10 mouse cellular contexts compared by ENCODE assay signal in the genomic region with DNA sequence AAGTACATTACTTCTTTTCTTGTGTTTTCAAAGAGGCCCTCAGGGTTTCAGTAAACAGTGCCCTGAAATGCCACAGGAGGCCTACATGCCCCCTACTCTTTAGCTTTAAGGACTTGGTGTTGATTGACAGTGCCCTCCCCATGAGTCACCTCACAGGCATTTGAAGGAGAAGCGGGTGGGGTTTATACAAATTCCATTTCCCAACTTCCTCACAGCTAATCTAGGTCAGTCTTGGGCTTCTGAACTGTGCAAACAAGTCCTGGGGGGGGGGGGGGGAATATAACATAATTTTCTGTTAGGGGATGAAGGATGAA. TPM values are rescaled to one million over a fixed set of nuclear protein-coding genes. Genes with fewer than 3 reads are reported as not detected.
DNase-seq lines count a peak whose midpoint lies in the region; ATAC-seq and TF ChIP-seq lines count a peak whose summit lies in the region.
"Had no signal": no experiment of that assay in that cellular context is flagged by ENCODE, and none has a peak within 500 bp of the region (broad histone marks: within the 10 kb centered on the region; RNA-seq: fewer than 3 reads in every experiment).

No protein-coding gene starts in this region.

- no peak for TF ChIP-seq POLR2A in liver, adult 2 months (IDR thresholded peaks at IDR 0.05; ENCODE audit: extremely low read depth, insufficient read depth, low read length)
- TF ChIP-seq POLR2A in thymus, adult 2 months (IDR thresholded peaks at IDR 0.05; ENCODE audit: control insufficient read depth, extremely low read depth, insufficient read depth, low read length, poor library complexity), result no peak

- no peaks in the 10 kb centered on the region for H3K9me3 ChIP-seq in liver, embryonic 11.5 days (ENCODE audit: control insufficient read depth, low read length)
- H3K9me3 ChIP-seq in embryonic facial prominence, embryonic 14.5 days (ENCODE audit: control insufficient read depth, low read length), result no peaks in the 10 kb centered on the region
- H3K9me3 ChIP-seq: heart, embryonic 13.5 days; liver, embryonic 13.5 days had no signal

- no peak for ATAC-seq in liver, embryonic 11.5 days (replicated peaks; ENCODE audit: low FRiP score)
- ATAC-seq in embryonic facial prominence, embryonic 14.5 days (ENCODE audit: low read depth), result peak; percentile 15; the same call in 1 of the 2 replicates
- ATAC-seq in megakaryocyte, adult 5-6 weeks (ENCODE audit: poor library complexity, severe bottlenecking), result peak; percentile 54
- no peak for ATAC-seq in CD4-positive, CD25-positive, alpha-beta regulatory T cell, adult 4 months

- H3K27ac ChIP-seq in liver, adult 2 months (replicated peaks; ENCODE audit: insufficient read depth, low read depth, low read length), result 0 out of 2 replicates have a peak overlapping the region, but pooled peaks have one; percentile 16
- no peak overlapping the region for H3K27ac ChIP-seq in liver, embryonic 11.5 days (ENCODE audit: low read depth, low read length)
- no peak overlapping the region for H3K27ac ChIP-seq in embryonic facial prominence, embryonic 14.5 days (replicated peaks; ENCODE audit: low read depth, low read length)
- H3K27ac ChIP-seq in thymus, adult 2 months (ENCODE audit: control insufficient read depth, insufficient read depth, low read length), result no peak overlapping the region

- no peaks in the 10 kb centered on the region for H3K79me2 ChIP-seq in liver, adult 2 months (ENCODE audit: control insufficient read depth, insufficient read depth, low read length)

- no peak overlapping the region for H3K4me2 ChIP-seq in liver, embryonic 11.5 days
- H3K4me2 ChIP-seq in embryonic facial prominence, embryonic 14.5 days (ENCODE audit: low read depth, low read length), result no peak overlapping the region
- H3K4me2 ChIP-seq: heart, embryonic 13.5 days; liver, embryonic 13.5 days had no signal

- TF ChIP-seq CTCF in liver, adult 2 months (IDR thresholded peaks at IDR 0.05; ENCODE audit: low read depth, low read length), result no peak
- no peak for TF ChIP-seq CTCF in thymus, adult 2 months (IDR thresholded peaks at IDR 0.05; ENCODE audit: borderline replicate concordance, control insufficient read depth, extremely low read depth, insufficient read depth, low read length, poor library complexity)

- H3K36me3 ChIP-seq in liver, adult 2 months (ENCODE audit: control insufficient read depth, insufficient read depth, low read length), result no peaks in the 10 kb centered on the region
- H3K36me3 ChIP-seq in liver, embryonic 11.5 days (ENCODE audit: control insufficient read depth, insufficient read depth, low read length), result no peaks in the 10 kb centered on the region
- 0 out of 2 replicates have a peak, but pooled peaks cover 4% of the 10 kb centered on the region for H3K36me3 ChIP-seq in embryonic facial prominence, embryonic 14.5 days (ENCODE audit: control insufficient read depth, insufficient read depth, low read length)
- H3K36me3 ChIP-seq in thymus, adult 2 months (ENCODE audit: control insufficient read depth, insufficient read depth, low read length), result no peaks in the 10 kb centered on the region
- H3K36me3 ChIP-seq: heart, embryonic 13.5 days; liver, embryonic 13.5 days had no signal

- 0 out of 2 replicates have a peak overlapping the region, but pooled peaks have one; percentile 8 for H3K4me3 ChIP-seq in liver, adult 2 months (ENCODE audit: insufficient read depth, low read depth, low read length)
- no peak overlapping the region for H3K4me3 ChIP-seq in liver, embryonic 11.5 days (ENCODE audit: low read depth, low read length)
- no peak overlapping the region for H3K4me3 ChIP-seq in embryonic facial prominence, embryonic 14.5 days (ENCODE audit: low read depth, low read length)
- H3K4me3 ChIP-seq in thymus, adult 2 months (ENCODE audit: control insufficient read depth, insufficient read depth, low read length), result no peak overlapping the region
- H3K4me3 ChIP-seq: heart, embryonic 13.5 days had no signal

- DNase-seq in liver, adult 2 months (ENCODE audit: extremely low read depth, low read depth, low spot score), result no peak
- DNase-seq in liver, embryonic 11.5 days (ENCODE audit: low spot score), result no peak
- peak; percentile 79 for DNase-seq in NIH3T3 (ENCODE audit: low read depth)
- peak; percentile 52 for DNase-seq in embryonic facial prominence, embryonic 14.5 days (ENCODE audit: low spot score)
- DNase-seq in layer of hippocampus, postnatal 36 days, result no peak
- DNase-seq in thymus, adult 2 months, result no peak
- DNase-seq: liver, embryonic 13.5 days had no signal

- no peaks in the 10 kb centered on the region for H3K27me3 ChIP-seq in liver, adult 2 months (ENCODE audit: control insufficient read depth, insufficient read depth, low read length)
- no peaks in the 10 kb centered on the region for H3K27me3 ChIP-seq in liver, embryonic 11.5 days (replicated peaks; ENCODE audit: control insufficient read depth, insufficient read depth, low read length)
- H3K27me3 ChIP-seq in embryonic facial prominence, embryonic 14.5 days (replicated peaks; ENCODE audit: control insufficient read depth, insufficient read depth, low read length), result no peaks in the 10 kb centered on the region
- no peaks in the 10 kb centered on the region for H3K27me3 ChIP-seq in thymus, adult 2 months (ENCODE audit: control insufficient read depth, insufficient read depth, low read length)
- H3K27me3 ChIP-seq: heart, embryonic 13.5 days; liver, embryonic 13.5 days had no signal

- H3K9ac ChIP-seq in liver, adult 2 months (ENCODE audit: low read depth, low read length), result no peak overlapping the region; the same call in 1 of the 2 replicates
- H3K9ac ChIP-seq in liver, embryonic 11.5 days (ENCODE audit: low read depth, low read length), result no peak overlapping the region
- H3K9ac ChIP-seq in embryonic facial prominence, embryonic 14.5 days (ENCODE audit: low read depth, low read length), result no peak overlapping the region
- H3K9ac ChIP-seq: liver, embryonic 13.5 days had no signal

- WGBS in liver, adult 2 months, result 46% methylated on average over 1 of the region's 1 CpGs
- WGBS in liver, embryonic 11.5 days, result 38% methylated on average over 1 of the region's 1 CpGs
- WGBS in embryonic facial prominence, embryonic 14.5 days, result 24% methylated on average over 1 of the region's 1 CpGs
- WGBS in thymus, adult 2 months, result 84% methylated on average over 1 of the region's 1 CpGs

- H3K4me1 ChIP-seq in liver, adult 2 months (ENCODE audit: control insufficient read depth, insufficient read depth, low read length), result peaks cover 7% of the 10 kb centered on the region; the same call in 1 of the 2 replicates
- no peaks in the 10 kb centered on the region for H3K4me1 ChIP-seq in liver, embryonic 11.5 days (replicated peaks; ENCODE audit: control insufficient read depth, insufficient read depth, low read length)
- no peaks in the 10 kb centered on the region for H3K4me1 ChIP-seq in embryonic facial prominence, embryonic 14.5 days (ENCODE audit: control insufficient read depth, insufficient read depth, low read length)
- H3K4me1 ChIP-seq in thymus, adult 2 months (replicated peaks; ENCODE audit: control insufficient read depth, insufficient read depth, low read length), result no peaks in the 10 kb centered on the region
- H3K4me1 ChIP-seq: liver, embryonic 13.5 days had no signal

RNA-seq across cellular contexts. Expression of gene Mpeg1, which starts 3.1 kb away (rescaled TPM):
- 27.1 and 30.9 TPM in 2 replicates for total RNA-seq in liver, adult 2 months (2014; rRNA removed)
- polyA plus RNA-seq in liver, adult 2 months (2012; rRNA removed), result 6.1 and 7.4 TPM in 2 replicates
- 0.81 and 1.2 TPM in 2 replicates for polyA plus RNA-seq in liver, embryonic 11.5 days (2014; fragmentation: Nextera tagmentation; extraction: Ambion mirVana)
- polyA plus RNA-seq in embryonic facial prominence, embryonic 14.5 days (2014; fragmentation: Nextera tagmentation; extraction: Ambion mirVana), result 0.93 and 1.2 TPM in 2 replicates
- 1,084 and 1,137 TPM in 2 replicates for total RNA-seq in megakaryocyte, adult 5-6 weeks (2015)
- 543 and 663 TPM in 2 replicates for total RNA-seq in megakaryocyte, adult 5-6 weeks (2017)
- under 1 TPM; 0.15 to 0.44 TPM for polyA plus RNA-seq in CD4-positive, CD25-positive, alpha-beta regulatory T cell, adult 4 months (2017; shearing (Covaris generic))
- total RNA-seq in layer of hippocampus, postnatal 36 days (2021), result 1 to 10 TPM; 6.7 to 7.4 TPM
- polyA plus RNA-seq in thymus, adult 2 months (2012; rRNA removed), result 24.0 and 34.0 TPM in 2 replicates

RNA-seq across cellular contexts. Expression of gene Pfpl, which starts 36.0 kb away (rescaled TPM):
- total RNA-seq in liver, adult 2 months (2014; rRNA removed), result not detected in 2 replicates
- polyA plus RNA-seq in liver, adult 2 months (2012; rRNA removed), result not detected in 2 replicates
- polyA plus RNA-seq in liver, embryonic 11.5 days (2014; fragmentation: Nextera tagmentation; extraction: Ambion mirVana), result not detected in 2 replicates
- 0.10 TPM in 1 of 2 replicates, not detected in the other for polyA plus RNA-seq in embryonic facial prominence, embryonic 14.5 days (2014; fragmentation: Nextera tagmentation; extraction: Ambion mirVana)
- total RNA-seq in megakaryocyte, adult 5-6 weeks (2015), result not detected in 2 replicates
- total RNA-seq in megakaryocyte, adult 5-6 weeks (2017), result not detected in 2 replicates
- not detected for polyA plus RNA-seq in CD4-positive, CD25-positive, alpha-beta regulatory T cell, adult 4 months (2017; shearing (Covaris generic))
- total RNA-seq in layer of hippocampus, postnatal 36 days (2021), result not detected
- polyA plus RNA-seq in thymus, adult 2 months (2012; rRNA removed), result 0.03 TPM in 1 of 2 replicates, not detected in the other
- polyA plus RNA-seq: heart, embryonic 13.5 days; liver, embryonic 13.5 days had no signal

RNA-seq across cellular contexts. Expression of gene Dtx4, which starts 37.6 kb away (rescaled TPM):
- total RNA-seq in liver, adult 2 months (2014; rRNA removed), result 1.8 and 3.8 TPM in 2 replicates
- 6.5 and 7.2 TPM in 2 replicates for polyA plus RNA-seq in liver, adult 2 months (2012; rRNA removed)
- 3.8 and 4.9 TPM in 2 replicates for polyA plus RNA-seq in liver, embryonic 11.5 days (2014; fragmentation: Nextera tagmentation; extraction: Ambion mirVana)
- 11.9 and 14.5 TPM in 2 replicates for polyA plus RNA-seq in embryonic facial prominence, embryonic 14.5 days (2014; fragmentation: Nextera tagmentation; extraction: Ambion mirVana)
- 7.3 and 9.9 TPM in 2 replicates for total RNA-seq in megakaryocyte, adult 5-6 weeks (2015)
- 8.3 and 9.0 TPM in 2 replicates for total RNA-seq in megakaryocyte, adult 5-6 weeks (2017)
- 10 to 100 TPM in 1 of 2 experiments, 1 to 10 TPM in 1; 6.8 to 11.4 TPM for polyA plus RNA-seq in CD4-positive, CD25-positive, alpha-beta regulatory T cell, adult 4 months (2017; shearing (Covaris generic))
- 10 to 100 TPM; 33.6 to 36.6 TPM for total RNA-seq in layer of hippocampus, postnatal 36 days (2021)
- polyA plus RNA-seq in thymus, adult 2 months (2012; rRNA removed), result 5.6 and 6.3 TPM in 2 replicates

RNA-seq across cellular contexts. Expression of gene Olfr1441, which starts 46.4 kb away (rescaled TPM):
- total RNA-seq in liver, adult 2 months (2014; rRNA removed), result not detected in 2 replicates
- not detected in 2 replicates for polyA plus RNA-seq in liver, adult 2 months (2012; rRNA removed)
- not detected in 2 replicates for polyA plus RNA-seq in liver, embryonic 11.5 days (2014; fragmentation: Nextera tagmentation; extraction: Ambion mirVana)
- polyA plus RNA-seq in embryonic facial prominence, embryonic 14.5 days (2014; fragmentation: Nextera tagmentation; extraction: Ambion mirVana), result 0.18 TPM in 1 of 2 replicates, not detected in the other
- not detected in 2 replicates for total RNA-seq in megakaryocyte, adult 5-6 weeks (2015)
- total RNA-seq in megakaryocyte, adult 5-6 weeks (2017), result not detected in 2 replicates
- polyA plus RNA-seq in CD4-positive, CD25-positive, alpha-beta regulatory T cell, adult 4 months (2017; shearing (Covaris generic)), result not detected
- total RNA-seq in layer of hippocampus, postnatal 36 days (2021), result not detected
- polyA plus RNA-seq in thymus, adult 2 months (2012; rRNA removed), result not detected in 2 replicates
- polyA plus RNA-seq: heart, embryonic 13.5 days; liver, embryonic 13.5 days had no signal

Comparison
In these comparisons a context has a peak if more than half of its experiments do, and no peak if none do; other contexts are left out.
1. DNase-seq: peak in NIH3T3 (single experiment) and embryonic facial prominence, embryonic 14.5 days (single experiment); none in liver, adult 2 months (single experiment), liver, embryonic 11.5 days (single experiment), layer of hippocampus, postnatal 36 days (0 of 2) and thymus, adult 2 months (single experiment).
2. ATAC-seq: peak in embryonic facial prominence, embryonic 14.5 days (single experiment) and megakaryocyte, adult 5-6 weeks (single experiment); none in liver, embryonic 11.5 days (single experiment) and CD4-positive, CD25-positive, alpha-beta regulatory T cell, adult 4 months (single experiment).